Mouse (Mus musculus): ENCODE measurements at regions not wholly inside any gene's neighbourhood (a gene's known extent, or its start where the extent isn't known, plus 50 kb on each side); places are given as distances from the start of the nearest gene placed in this dataset.

- TF ChIP-seq CTCF (IDR thresholded peaks at IDR 0.05) (no peak), EP300 (IDR thresholded peaks at IDR 0.05) (no peak)
These were observed 178.8 kb upstream of the AI593442 start for GRCm38 (mm10) chr9:52858411-52858810.
